Mouse (Mus musculus) forebrain, embryonic 14.5 days (tissue): ENCODE measurements around the gene Mfap5. TPM values are rescaled to one million over a fixed set of nuclear protein-coding genes. Genes with fewer than 3 reads are reported as not detected.
"Not testable (repeated sequence)": the region's sequence is repeated elsewhere in the genome, so short reads cannot be mapped to it uniquely, and the experiment has no call there.

ENCODE experiments used
- ATAC-seq: fragments of 200-750 bp; cut with Nextera tagmentation; 2 replicates; pipeline ENCODE4 v1.8.0; 2017; ENCODE audit warnings: mild to moderate bottlenecking, moderate library complexity
- DNase-seq: peaks from one replicate; pipeline ENCODE4 v3.0.0-alpha.2; 2015; ENCODE audit warnings: low spot score
- H3K27ac ChIP-seq: fragments of 300-500 bp; sonication (generic); 2 replicates; pipeline ENCODE4 v1.5.1; 2014; ENCODE audit warnings: low read depth, mild to moderate bottlenecking, control low read depth, low read length, moderate library complexity
- H3K27me3 ChIP-seq: fragments of 300-500 bp; sonication (generic); replicated peaks from 2 replicates; pipeline ENCODE4 v1.6.1; 2014; ENCODE audit warnings: low read length, control low read depth, mixed read lengths; ENCODE audit not compliant: control insufficient read depth, insufficient read depth
- H3K36me3 ChIP-seq: fragments of 300-500 bp; sonication (generic); 2 replicates; pipeline ENCODE4 v1.6.1; 2014; ENCODE audit warnings: low read length, control low read depth; ENCODE audit not compliant: control insufficient read depth, insufficient read depth
- H3K4me1 ChIP-seq: fragments of 300-500 bp; sonication (generic); 2 replicates; pipeline ENCODE4 v1.6.1; 2014; ENCODE audit warnings: antibody characterized with exemption, low read length, control low read depth; ENCODE audit not compliant: control insufficient read depth, insufficient read depth
- H3K4me2 ChIP-seq: fragments of 300-500 bp; sonication (generic); 2 replicates; pipeline ENCODE4 v1.6.1; 2014; ENCODE audit warnings: mild to moderate bottlenecking, control low read depth, low read length
- H3K4me3 ChIP-seq: fragments of 300-500 bp; sonication (generic); 2 replicates; pipeline ENCODE4 v1.5.1; 2014; ENCODE audit warnings: low read depth, low read length, control low read depth
- H3K9ac ChIP-seq: fragments of 300-500 bp; sonication (generic); 2 replicates; pipeline ENCODE4 v1.6.1; 2014; ENCODE audit warnings: mild to moderate bottlenecking, low read length, control low read depth, moderate library complexity
- H3K9me3 ChIP-seq: fragments of 300-500 bp; sonication (generic); replicated peaks from 2 replicates; pipeline ENCODE4 v1.6.1; 2016; ENCODE audit warnings: low read length, control low read depth, mixed read lengths; ENCODE audit not compliant: control insufficient read depth
- WGBS: fragments of 180-500 bp; shearing (Covaris S2); extraction: QIAGEN DNeasy Blood & Tissue Kit; methylation state at CpG from one replicate; pipeline ENCODE4 v1.1.7; 2014; 5-methylcytosine and 5-hydroxymethylcytosine counted together
- polyA plus RNA-seq: library from polyadenylated mRNA; unstranded; fragments of >200 nt; fragmentation: Nextera tagmentation; extraction: Ambion mirVana; gene quantifications from 2 replicates; pipeline ENCODE4 v1.2.1, GENCODE M21; 2014

Mfap5 gene
- polyA plus RNA-seq, 1 experiment from 2014 or later, result 1.1 TPM

GRCm38 (mm10) chr6:122565070-122565784 is 59.6 kb downstream of the Mfap5 start:
- ATAC-seq (no peak), DNase-seq (no peak)
- WGBS, result 90% methylated on average over 9 of the region's 9 CpGs
- no peak overlapping the region for H3K9ac ChIP-seq
- no peak overlapping the region for H3K4me2 ChIP-seq
- no peaks in the 10 kb centered on the region for H3K27me3 ChIP-seq
- H3K4me1 ChIP-seq, result no peaks in the 10 kb centered on the region
- H3K27ac ChIP-seq, result no peak overlapping the region
- no peaks in the 10 kb centered on the region for H3K9me3 ChIP-seq
- H3K4me3 ChIP-seq, result no peak overlapping the region
- no peaks in the 10 kb centered on the region for H3K36me3 ChIP-seq

GRCm38 (mm10) chr6:122569113-122569512 is 63.5 kb downstream of the Mfap5 start:
- no peak overlapping the region for H3K9ac ChIP-seq
- 80% methylated on average over 5 of the region's 5 CpGs for WGBS
- H3K36me3 ChIP-seq, result no peaks in the 10 kb centered on the region
- no peak overlapping the region for H3K4me3 ChIP-seq
- ATAC-seq, result no peak
- no peaks in the 10 kb centered on the region for H3K27me3 ChIP-seq
- H3K27ac ChIP-seq, result no peak overlapping the region
- no peak for DNase-seq
- H3K4me2 ChIP-seq, result no peak overlapping the region
- no peaks in the 10 kb centered on the region for H3K4me1 ChIP-seq
- no peaks in the 10 kb centered on the region for H3K9me3 ChIP-seq

DNA sequence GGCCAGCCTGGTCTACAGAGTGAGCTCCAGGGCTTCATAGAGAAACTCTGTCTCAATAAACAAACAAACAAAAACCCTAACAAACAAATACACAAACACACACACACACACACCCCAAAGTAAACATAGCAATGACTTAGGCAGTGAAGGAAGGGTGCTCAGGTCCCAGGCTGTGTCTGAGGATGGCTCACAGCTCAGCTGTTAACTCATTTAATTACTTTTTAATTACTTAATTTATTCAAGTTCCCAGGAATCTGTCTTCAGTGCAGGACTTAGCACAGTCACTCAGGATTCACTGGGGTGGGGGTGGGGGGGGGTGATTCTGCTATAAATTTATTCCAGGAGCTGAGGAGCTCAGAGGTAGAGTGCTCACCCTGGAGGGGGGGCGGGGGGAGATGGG is 64.1 kb downstream of the Mfap5 start:
- H3K36me3 ChIP-seq, result no peaks in the 10 kb centered on the region
- WGBS, result 50% methylated on average over 1 of the region's 1 CpGs
- H3K4me1 ChIP-seq, result no peaks in the 10 kb centered on the region
- H3K9ac ChIP-seq, result no peak overlapping the region
- H3K4me3 ChIP-seq, result no peak overlapping the region
- DNase-seq, result no peak
- no peaks in the 10 kb centered on the region for H3K27me3 ChIP-seq
- H3K4me2 ChIP-seq, result no peak overlapping the region
- H3K27ac ChIP-seq, result no peak overlapping the region
- H3K9me3 ChIP-seq, result no peaks in the 10 kb centered on the region
- ATAC-seq, result no peak; the same call in 1 of the 2 replicates

- Histone ChIP-seq H3K27me3 (no peaks in the 10 kb centered on the region), H3K4me2 (no peak overlapping the region), H3K27ac (no peak overlapping the region), H3K4me3 (no peak overlapping the region), H3K9me3 (no peaks in the 10 kb centered on the region), H3K4me1 (no peaks in the 10 kb centered on the region), H3K36me3 (no peaks in the 10 kb centered on the region), H3K9ac (no peak overlapping the region)
- ATAC-seq (no peak), DNase-seq (no peak)
- WGBS, result 73% methylated on average over 8 of the region's 8 CpGs
These were observed 65.3 kb downstream of the Mfap5 start for GRCm38 (mm10) chr6:122570695-122571616.

- DNase-seq (no peak), ATAC-seq (no peak)
- no peak overlapping the region for H3K4me3 ChIP-seq
- no peaks in the 10 kb centered on the region for H3K4me1 ChIP-seq
- H3K27ac ChIP-seq, result no peak overlapping the region
- no peak overlapping the region for H3K4me2 ChIP-seq
- H3K36me3 ChIP-seq, result no peaks in the 10 kb centered on the region
- 91% methylated on average over 3 of the region's 3 CpGs for WGBS
- no peaks in the 10 kb centered on the region for H3K9me3 ChIP-seq
- H3K27me3 ChIP-seq, result no peaks in the 10 kb centered on the region
- H3K9ac ChIP-seq, result no peak overlapping the region
These were observed 65.9 kb downstream of the Mfap5 start for GRCm38 (mm10) chr6:122571617-122571959.

- not testable (repeated sequence) for H3K4me3 ChIP-seq, H3K27me3 ChIP-seq, DNase-seq, ATAC-seq, H3K36me3 ChIP-seq, H3K4me2 ChIP-seq, H3K9ac ChIP-seq, H3K27ac ChIP-seq, H3K9me3 ChIP-seq, H3K4me1 ChIP-seq
- 94% methylated on average over 1 of the region's 1 CpGs for WGBS
These were observed 69.4 kb downstream of the Mfap5 start for GRCm38 (mm10) chr6:122575037-122575436.

GRCm38 (mm10) chr6:122577030-122577429 is 71.4 kb downstream of the Mfap5 start:
- H3K9ac ChIP-seq, result no peak overlapping the region
- H3K36me3 ChIP-seq, result no peaks in the 10 kb centered on the region
- H3K4me2 ChIP-seq, result no peak overlapping the region
- no peaks in the 10 kb centered on the region for H3K27me3 ChIP-seq
- ATAC-seq (no peak), DNase-seq (no peak)
- 92% methylated on average over 3 of the region's 3 CpGs for WGBS
- no peak overlapping the region for H3K27ac ChIP-seq
- H3K4me1 ChIP-seq, result no peaks in the 10 kb centered on the region
- no peaks in the 10 kb centered on the region for H3K9me3 ChIP-seq
- no peak overlapping the region for H3K4me3 ChIP-seq
